Mouse (Mus musculus) retina, postnatal 1 day (tissue): ENCODE measurements around the gene Best3.
A peak's percentile ranks its signal among the peaks of the same experiment; 100 is the strongest.
"Not testable (repeated sequence)": the region's sequence is repeated elsewhere in the genome, so short reads cannot be mapped to it uniquely, and the experiment has no call there.

Experiments
- DNase-seq: peaks from one replicate; pipeline ENCODE4 v3.0.0-alpha.2; 2012

Gene Best3

GRCm38 (mm10) chr10:116980273-116980672 is 5.8 kb upstream of the Best3 start:
- DNase-seq = no peak

GRCm38 (mm10) chr10:116980888-116981287 is 5.2 kb upstream of the Best3 start:
- DNase-seq = peak; percentile 46

GRCm38 (mm10) chr10:116982526-116982925 is 3.6 kb upstream of the Best3 start:
- DNase-seq = no peak

GRCm38 (mm10) chr10:116984836-116985235 is 1.3 kb upstream of the Best3 start:
- DNase-seq = no peak

GRCm38 (mm10) chr10:116993971-116994370 is 7.9 kb downstream of the Best3 start:
- DNase-seq = no peak

- no peak for DNase-seq
Observed at GRCm38 (mm10) chr10:116995162-116995561, 9.0 kb downstream of the Best3 start.

GRCm38 (mm10) chr10:116995584-116996235 is 9.6 kb downstream of the Best3 start:
- DNase-seq = no peak

GRCm38 (mm10) chr10:116996236-116996600 is 10.1 kb downstream of the Best3 start:
- DNase-seq = no peak

GRCm38 (mm10) chr10:116998716-116999455 is 12.8 kb downstream of the Best3 start:
- DNase-seq = no peak

- no peak for DNase-seq
Observed at GRCm38 (mm10) chr10:117000975-117001374, 14.9 kb downstream of the Best3 start.

- DNase-seq = no peak
Observed at GRCm38 (mm10) chr10:117004695-117005094, 18.6 kb downstream of the Best3 start.

- DNase-seq = no peak
Observed at GRCm38 (mm10) chr10:117005707-117006464, 19.8 kb downstream of the Best3 start.

GRCm38 (mm10) chr10:117009691-117010090 is 23.6 kb downstream of the Best3 start:
- DNase-seq = no peak

GRCm38 (mm10) chr10:117011047-117011446 is 24.9 kb downstream of the Best3 start:
- no peak for DNase-seq

- peak; percentile 70 for DNase-seq
Observed at GRCm38 (mm10) chr10:117013689-117014390, 27.7 kb downstream of the Best3 start.

- DNase-seq = no peak
Observed at GRCm38 (mm10) chr10:117014565-117014964, 28.5 kb downstream of the Best3 start.

GRCm38 (mm10) chr10:117018281-117018840 is 32.2 kb downstream of the Best3 start:
- no peak for DNase-seq

- DNase-seq = peak; percentile 65
Observed at GRCm38 (mm10) chr10:117021020-117021754, 35.1 kb downstream of the Best3 start.

GRCm38 (mm10) chr10:117023693-117024092 is 37.6 kb downstream of the Best3 start:
- no peak for DNase-seq

GRCm38 (mm10) chr10:117025776-117026175 is 39.7 kb downstream of the Best3 start:
- DNase-seq = not testable (repeated sequence)

GRCm38 (mm10) chr10:117026176-117026575 is 40.1 kb downstream of the Best3 start:
- DNase-seq = no peak

- no peak for DNase-seq
Observed at GRCm38 (mm10) chr10:117031160-117031559, 45.0 kb downstream of the Best3 start.
